Mouse (Mus musculus) thymus, adult 2 months (tissue): ENCODE results near the gene Nuf2. TPM values are rescaled to one million over a fixed set of nuclear protein-coding genes. Genes with fewer than 3 reads are reported as not detected.
A peak's percentile ranks its signal among the peaks of the same experiment; 100 is the strongest.

Source experiments
- DNase-seq: peaks from one replicate; pipeline ENCODE4 v3.0.0; 2021
- H3K27ac ChIP-seq: fragments of 200-500 bp; 2 replicates; pipeline ENCODE4 v1.5.1; 2012; ENCODE audit warnings: low read length, control low read depth; ENCODE audit not compliant: control insufficient read depth, insufficient read depth
- H3K27me3 ChIP-seq: fragments of 200-500 bp; 2 replicates; pipeline ENCODE4 v1.6.1; 2012; ENCODE audit warnings: mild to moderate bottlenecking, low read length, moderate library complexity, mixed read lengths; ENCODE audit not compliant: control insufficient read depth, insufficient read depth
- H3K36me3 ChIP-seq: fragments of 200-500 bp; 2 replicates; pipeline ENCODE4 v1.6.1; 2012; ENCODE audit warnings: mild to moderate bottlenecking, low read length, moderate library complexity; ENCODE audit not compliant: control insufficient read depth, insufficient read depth
- H3K4me1 ChIP-seq: fragments of 200-500 bp; replicated peaks from 2 replicates; pipeline ENCODE4 v1.6.1; 2012; ENCODE audit warnings: low read length; ENCODE audit not compliant: control insufficient read depth, insufficient read depth
- H3K4me3 ChIP-seq: fragments of 200-500 bp; 2 replicates; pipeline ENCODE4 v1.5.1; 2012; ENCODE audit warnings: mild to moderate bottlenecking, low read length, control low read depth, moderate library complexity; ENCODE audit not compliant: control insufficient read depth, insufficient read depth
- CTCF ChIP-seq: fragments of 200-500 bp; IDR thresholded peaks from 2 replicates; pipeline ENCODE4 v1.5.1; 2012; ENCODE audit warnings: mild to moderate bottlenecking, control low read depth, low read length, moderate library complexity, borderline replicate concordance; ENCODE audit not compliant: control insufficient read depth, poor library complexity, insufficient read depth; ENCODE audit errors: extremely low read depth
- POLR2A ChIP-seq: fragments of 200-500 bp; IDR thresholded peaks from 2 replicates; pipeline ENCODE4 v1.6.1; 2012; ENCODE audit warnings: mild to moderate bottlenecking, low read length, control low read depth, moderate library complexity; ENCODE audit not compliant: control insufficient read depth, poor library complexity, insufficient read depth; ENCODE audit errors: extremely low read depth
- WGBS: fragments of 180-500 bp; shearing (Covaris S2); methylation state at CpG from one replicate; pipeline ENCODE4 v1.1.7; 2018; 5-methylcytosine and 5-hydroxymethylcytosine counted together
- polyA plus RNA-seq: library from polyadenylated mRNA; depleted of rRNA; stranded (reverse); fragments of >200 nt; gene quantifications from 2 replicates; pipeline ENCODE4 v1.2.3, GENCODE M21; 2012; rRNA removed

The Nuf2 gene
- polyA plus RNA-seq = 7.2 and 8.9 TPM in 2 replicates

DNA sequence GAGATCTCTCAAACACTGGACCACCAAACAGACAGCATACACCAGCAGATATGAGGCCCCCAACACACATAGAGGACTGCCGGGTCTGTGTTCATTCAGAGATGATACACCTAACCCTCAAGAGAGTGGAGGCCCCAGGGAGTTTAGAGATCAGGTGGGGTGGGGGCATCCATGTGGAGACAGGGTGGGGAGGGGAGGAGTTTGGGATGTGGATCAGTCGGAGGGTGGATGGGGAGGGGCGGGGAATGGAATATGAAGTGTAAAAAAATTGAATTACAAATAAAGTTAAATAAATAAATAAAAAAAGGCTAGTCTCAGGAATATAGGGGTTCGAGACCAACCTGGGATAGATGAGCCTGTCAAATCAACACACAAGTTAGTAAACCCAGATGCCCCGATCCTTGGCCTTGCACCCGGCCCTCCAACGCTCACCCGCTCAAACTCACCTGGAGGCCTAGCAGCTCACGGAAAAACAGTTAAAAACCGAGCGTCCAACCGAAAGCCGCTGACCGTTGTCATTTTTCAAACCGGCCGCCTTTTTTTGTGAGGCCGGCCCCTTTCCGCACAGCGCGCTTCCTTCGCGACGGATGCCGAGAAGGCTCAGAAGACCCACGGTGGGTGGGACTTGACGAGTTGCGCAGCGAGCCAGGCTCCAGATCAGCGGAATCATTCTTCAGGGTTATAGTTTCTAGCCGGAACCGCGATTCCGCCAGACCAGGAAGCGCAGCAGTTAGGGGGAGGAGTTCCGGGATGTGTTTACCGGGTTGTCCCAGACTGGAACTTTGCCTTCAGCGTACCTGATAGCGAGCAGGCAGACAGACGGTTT is at the start of gene Nuf2:
Nuf2 (minus strand) TSS at position 589 of the 826 bp plus-strand sequence.
- WGBS = under 1% methylated on average over 39 of the region's 39 CpGs

DNA sequence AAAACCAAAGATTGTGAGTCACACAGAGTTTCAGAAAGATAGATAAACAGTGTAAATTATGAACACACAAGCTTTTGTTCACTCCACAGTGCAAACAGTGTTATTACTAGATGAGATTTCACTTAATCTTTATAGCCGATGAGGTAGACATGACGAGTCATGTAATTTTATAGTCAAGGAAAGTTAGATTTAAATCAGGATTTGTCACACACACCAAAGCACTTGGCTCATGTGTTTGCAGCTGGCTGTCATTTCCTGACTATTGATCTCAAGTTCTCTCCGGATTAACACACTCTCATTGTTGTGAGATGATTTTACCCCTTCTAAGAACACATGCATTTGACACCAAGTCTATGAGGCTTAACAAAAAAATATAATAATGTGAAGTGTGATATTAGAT is 48.3 kb upstream of the Nuf2 start:
- Histone ChIP-seq H3K4me3 (no peak overlapping the region), H3K4me1 (no peaks in the 10 kb centered on the region), H3K27me3 (no peaks in the 10 kb centered on the region), H3K27ac (no peak overlapping the region), H3K36me3 (no peaks in the 10 kb centered on the region)
- 84% methylated on average over 3 of the region's 3 CpGs for WGBS
- no peak for TF ChIP-seq POLR2A
- TF ChIP-seq CTCF = no peak
- DNase-seq = no peak

More for the DNA sequence above, at the start of gene Nuf2:
- peak; percentile 98 for DNase-seq
- Histone ChIP-seq H3K36me3 (no peaks in the 10 kb centered on the region), H3K27me3 (no peaks in the 10 kb centered on the region), H3K4me3 (peak within 1 kb of the TSS; percentile 73), H3K27ac (peak within 1 kb of the TSS; percentile 62), H3K4me1 (peaks cover 3% of the 10 kb centered on the region)
- TF ChIP-seq POLR2A (peak; percentile 58; the same call in 1 of the 2 replicates), CTCF (peak; percentile 41; the same call in 1 of the 2 replicates)

DNA sequence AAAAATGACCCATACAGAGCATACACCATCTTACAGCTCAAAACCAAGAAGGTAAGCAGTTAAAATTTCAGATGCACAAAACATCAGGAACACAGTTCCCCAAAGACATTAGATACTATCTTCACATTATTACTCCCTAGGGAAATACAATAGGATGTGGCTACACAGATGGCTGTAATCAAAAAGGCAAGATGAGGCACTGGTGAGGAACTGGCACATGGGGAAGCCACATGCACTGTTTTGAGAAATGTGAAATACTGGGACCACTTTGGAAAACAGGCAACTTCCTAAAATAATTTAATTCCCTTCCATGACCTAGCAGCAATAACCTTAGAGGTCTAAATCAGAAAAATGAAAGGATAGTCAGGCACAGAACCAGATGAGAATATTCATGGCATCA is 42.9 kb upstream of the Nuf2 start:
- Histone ChIP-seq H3K27ac (no peak overlapping the region), H3K36me3 (no peaks in the 10 kb centered on the region), H3K4me1 (no peaks in the 10 kb centered on the region), H3K4me3 (no peak overlapping the region), H3K27me3 (no peaks in the 10 kb centered on the region)
- no peak for TF ChIP-seq CTCF
- no peak for DNase-seq

DNA sequence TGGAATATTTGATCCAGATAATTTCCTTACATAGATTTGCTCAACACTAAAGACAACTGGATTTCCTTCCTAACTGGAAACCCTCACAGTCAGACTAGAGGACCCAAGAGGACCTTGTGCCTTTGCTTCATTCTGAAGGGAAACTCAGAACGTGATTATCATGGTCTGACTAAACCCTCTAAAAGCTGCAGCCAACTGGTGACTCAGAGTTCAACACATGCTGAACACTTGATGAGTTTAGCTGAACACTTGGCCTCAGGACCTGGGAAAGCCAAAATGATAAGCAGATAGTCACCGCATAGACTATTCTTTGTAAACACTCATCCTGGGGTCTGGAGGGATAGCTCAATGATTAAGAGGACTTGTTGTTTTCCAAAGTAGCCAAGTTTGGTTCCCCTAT is 24.4 kb upstream of the Nuf2 start:
- DNase-seq = no peak
- H3K4me1 ChIP-seq = no peaks in the 10 kb centered on the region
- H3K4me3 ChIP-seq = no peak overlapping the region
- no peaks in the 10 kb centered on the region for H3K36me3 ChIP-seq
- H3K27ac ChIP-seq = no peak overlapping the region
- H3K27me3 ChIP-seq = no peaks in the 10 kb centered on the region
- TF ChIP-seq CTCF = no peak
- no peak for TF ChIP-seq POLR2A
- 85% methylated on average over 2 of the region's 2 CpGs for WGBS

DNA sequence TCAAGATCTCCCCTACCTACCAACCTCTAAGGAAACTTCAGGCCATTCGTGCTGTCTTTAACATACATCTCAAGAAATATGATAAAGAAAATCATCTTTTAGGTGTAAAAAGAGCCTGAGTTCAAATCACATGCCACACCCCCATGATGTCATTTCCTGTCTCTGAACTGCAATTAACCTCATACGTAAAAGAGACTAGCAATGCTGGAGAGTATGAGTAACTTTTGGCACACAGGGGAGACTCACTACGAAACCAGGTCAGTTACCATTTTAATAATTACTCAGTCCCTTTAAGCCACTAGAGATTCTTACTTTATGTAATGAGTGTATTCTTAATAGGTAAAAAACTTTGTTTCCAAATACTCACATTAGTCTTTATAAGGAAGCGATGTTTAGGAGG is 23.8 kb upstream of the Nuf2 start:
- DNase-seq = no peak
- TF ChIP-seq CTCF (no peak), POLR2A (no peak)
- whole genome bisulfite sequencing = 83% methylated on average over 4 of the region's 4 CpGs
- no peak overlapping the region for H3K27ac ChIP-seq
- H3K27me3 ChIP-seq = no peaks in the 10 kb centered on the region
- H3K4me1 ChIP-seq = no peaks in the 10 kb centered on the region
- no peak overlapping the region for H3K4me3 ChIP-seq
- no peaks in the 10 kb centered on the region for H3K36me3 ChIP-seq

DNA sequence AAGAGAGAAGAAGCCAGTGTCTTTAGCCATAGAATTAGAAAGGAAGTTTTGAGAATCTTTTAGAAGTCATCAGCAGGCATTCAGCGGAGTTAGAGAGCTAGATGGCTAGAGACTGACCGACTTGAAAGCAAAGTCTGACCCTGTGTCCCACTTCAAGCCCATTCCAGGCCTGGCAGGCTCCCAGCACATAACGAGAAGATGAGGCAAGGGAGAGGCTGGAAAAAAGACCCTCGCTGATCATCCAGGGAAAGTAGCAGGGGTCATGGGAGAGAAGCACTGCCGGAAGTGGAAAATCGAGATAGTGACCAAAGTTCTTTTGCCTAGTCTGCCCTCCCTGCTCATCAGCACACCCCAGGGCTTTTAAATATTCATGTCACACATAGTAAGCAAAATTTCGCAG is 22.2 kb upstream of the Nuf2 start:
- DNase-seq = no peak

DNA sequence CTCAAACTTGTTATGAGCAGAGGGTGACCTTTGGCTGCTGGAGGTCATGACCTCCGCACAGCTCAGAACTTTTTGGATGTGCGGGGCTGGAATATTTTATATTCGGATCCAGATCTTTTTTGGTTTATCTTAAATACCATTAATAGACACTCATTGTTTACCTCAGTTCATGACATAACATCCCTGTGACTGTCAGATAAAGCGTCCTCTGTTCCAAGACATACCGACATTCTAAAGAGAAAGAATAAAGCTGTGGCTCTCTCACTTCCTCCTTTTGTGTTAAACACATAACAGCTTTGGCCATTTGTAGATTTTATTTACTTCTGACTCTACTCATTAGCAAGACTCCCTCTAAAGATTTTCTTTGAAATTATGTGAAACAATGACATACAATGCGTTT is 9.2 kb upstream of the Nuf2 start:
- 48% methylated on average over 6 of the region's 6 CpGs for WGBS
- TF ChIP-seq CTCF = no peak
- TF ChIP-seq POLR2A = no peak
- Histone ChIP-seq H3K4me3 (no peak overlapping the region), H3K27me3 (no peaks in the 10 kb centered on the region), H3K4me1 (no peaks in the 10 kb centered on the region), H3K36me3 (no peaks in the 10 kb centered on the region), H3K27ac (no peak overlapping the region)
- no peak for DNase-seq

More for the DNA sequence above, 22.2 kb upstream of the Nuf2 start:
- WGBS = 84% methylated on average over 7 of the region's 7 CpGs
- Histone ChIP-seq H3K27me3 (no peaks in the 10 kb centered on the region), H3K4me1 (no peaks in the 10 kb centered on the region), H3K27ac (no peak overlapping the region), H3K4me3 (no peak overlapping the region), H3K36me3 (no peaks in the 10 kb centered on the region)
- TF ChIP-seq POLR2A = no peak
